Mouse (Mus musculus) thymus, adult 2 months (tissue): ENCODE measurements at regions not wholly inside any gene's neighbourhood (a gene's known extent, or its start where the extent isn't known, plus 50 kb on each side); places are given as distances from the start of the nearest gene placed in this dataset.

Experiments used
- CTCF ChIP-seq: fragments of 200-500 bp; IDR thresholded peaks from 2 replicates; pipeline ENCODE4 v1.5.1; 2012; ENCODE audit warnings: mild to moderate bottlenecking, control low read depth, low read length, moderate library complexity, borderline replicate concordance; ENCODE audit not compliant: control insufficient read depth, poor library complexity, insufficient read depth; ENCODE audit errors: extremely low read depth
- POLR2A ChIP-seq: fragments of 200-500 bp; IDR thresholded peaks from 2 replicates; pipeline ENCODE4 v1.6.1; 2012; ENCODE audit warnings: mild to moderate bottlenecking, low read length, control low read depth, moderate library complexity; ENCODE audit not compliant: control insufficient read depth, poor library complexity, insufficient read depth; ENCODE audit errors: extremely low read depth

DNA sequence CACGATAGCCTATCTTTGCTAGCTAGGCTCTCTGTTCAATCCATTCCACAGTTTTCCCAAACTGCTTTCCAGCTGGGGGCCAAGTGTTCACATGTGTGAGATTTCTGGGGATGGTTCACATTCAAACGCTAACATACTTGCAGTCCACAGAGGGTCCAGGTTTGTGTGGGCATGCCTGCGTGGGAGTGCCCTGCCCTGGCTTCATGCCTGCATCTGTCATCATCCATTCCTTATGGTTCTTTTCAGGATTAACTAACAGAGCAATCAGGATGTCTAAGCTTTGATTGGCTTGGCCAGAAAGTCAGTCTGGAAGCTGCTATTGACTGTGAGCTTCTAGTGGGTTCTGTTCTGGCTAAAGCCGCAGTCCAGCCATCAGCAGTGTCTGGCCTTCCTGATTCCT, 93.7 kb upstream of the Spata13 start:
- TF ChIP-seq CTCF, result no peak
- no peak for TF ChIP-seq POLR2A
